Mouse (Mus musculus) CH12.LX (cell line): ENCODE measurements at regions not wholly inside any gene's neighbourhood (a gene's known extent, or its start where the extent isn't known, plus 50 kb on each side); places are given as distances from the start of the nearest gene placed in this dataset.

Experiments
- DNase-seq: peaks from one replicate; pipeline ENCODE4 v3.0.0-alpha.2; 2013; ENCODE audit errors: extremely low read depth
- H3K27ac ChIP-seq: 2 replicates; pipeline ENCODE4 v1.5.1; 2012; ENCODE audit warnings: low read depth, mild to moderate bottlenecking, control low read depth, moderate library complexity; ENCODE audit not compliant: insufficient read depth
- H3K27me3 ChIP-seq: replicated peaks from 2 replicates; pipeline ENCODE3; 2012; ENCODE audit warnings: inconsistent platforms
- H3K36me3 ChIP-seq, 2 experiments: replicated peaks in 1 of 2; 2 replicates each; pipeline versions ENCODE3 to v1.6.1; 2012; ENCODE audit warnings: inconsistent platforms in 1 of 2, low read length in 1 of 2, mild to moderate bottlenecking in 1 of 2, mixed read lengths in 1 of 2, moderate library complexity in 1 of 2; ENCODE audit not compliant: control insufficient read depth in 1 of 2, insufficient read depth in 1 of 2
- H3K4me1 ChIP-seq, 2 experiments: 2 replicates each; pipeline ENCODE4 v1.6.1; 2012; ENCODE audit warnings: inconsistent platforms in 1 of 2, moderate library complexity in 1 of 2; ENCODE audit not compliant: insufficient read depth in 2 of 2, control insufficient read depth in 1 of 2
- H3K4me2 ChIP-seq: 2 replicates; pipeline ENCODE4 v1.6.1; 2012; ENCODE audit warnings: low read depth, mild to moderate bottlenecking, control low read depth; ENCODE audit not compliant: poor library complexity, insufficient read depth, severe bottlenecking
- H3K4me3 ChIP-seq, 3 experiments: fragments of 150-350 bp in 1 of 3; sonication (generic) in 1 of 3; replicated peaks in 1 of 3; 2 replicates each; pipeline versions ENCODE3 to v1.5.1; 2011 to 2012; ENCODE audit warnings: low read depth in 2 of 3, low read length in 2 of 3, mild to moderate bottlenecking in 2 of 3, moderate library complexity in 2 of 3, control low read depth in 1 of 3, improper control_type of control experiment in 1 of 3, inconsistent platforms in 1 of 3, mixed read lengths in 1 of 3; ENCODE audit not compliant: poor library complexity in 1 of 3
- H3K79me2 ChIP-seq: replicated peaks from 2 replicates; pipeline ENCODE4 v1.6.1; 2012; ENCODE audit warnings: mild to moderate bottlenecking, moderate library complexity; ENCODE audit not compliant: control insufficient read depth, poor library complexity, insufficient read depth, severe bottlenecking; ENCODE audit errors: extremely low read depth
- H3K9ac ChIP-seq: 2 replicates; pipeline ENCODE4 v1.6.1; 2012; ENCODE audit warnings: low read depth, mild to moderate bottlenecking, control low read depth, moderate library complexity; ENCODE audit not compliant: insufficient read depth
- H3K9me3 ChIP-seq: replicated peaks from 2 replicates; pipeline ENCODE3; 2012; ENCODE audit warnings: low read length, inconsistent platforms, mixed read lengths
- BHLHE40 ChIP-seq: IDR thresholded peaks from 2 replicates; pipeline ENCODE4 v1.6.1; 2011; ENCODE audit warnings: mild to moderate bottlenecking, low read depth, low read length, improper control_type of control experiment
- CTCF ChIP-seq, 2 experiments: IDR thresholded peaks in 1 of 2; conservative IDR thresholded peaks in 1 of 2; 2 replicates each; pipeline ENCODE4 v1.5.1; 2011 to 2012; ENCODE audit warnings: low read depth in 2 of 2, low read length in 2 of 2, improper control_type of control experiment in 1 of 2, inconsistent platforms in 1 of 2, mild to moderate bottlenecking in 1 of 2, moderate library complexity in 1 of 2
- EP300 ChIP-seq: IDR thresholded peaks from 2 replicates; pipeline ENCODE4 v1.6.1; 2011; ENCODE audit warnings: low read length, improper control_type of control experiment
- HCFC1 ChIP-seq: IDR thresholded peaks from 2 replicates; pipeline ENCODE4 v1.6.1; 2012; ENCODE audit warnings: low read depth, mild to moderate bottlenecking, inconsistent platforms, low read length, improper control_type of control experiment
- IRF4 ChIP-seq: IDR thresholded peaks from 2 replicates; pipeline ENCODE4 v1.6.1; 2014; ENCODE audit warnings: low read depth, mild to moderate bottlenecking, inconsistent platforms, low read length, improper control_type of control experiment
- MAFK ChIP-seq: IDR thresholded peaks from 2 replicates; pipeline ENCODE4 v1.6.1; 2011; ENCODE audit warnings: low read length, improper control_type of control experiment; ENCODE audit not compliant: insufficient replicate concordance
- MXI1 ChIP-seq: IDR thresholded peaks from 2 replicates; pipeline ENCODE4 v1.6.1; 2011; ENCODE audit warnings: mild to moderate bottlenecking, low read depth, low read length, improper control_type of control experiment
- NRF1 ChIP-seq: IDR thresholded peaks from 2 replicates; pipeline ENCODE4 v1.6.1; 2014; ENCODE audit warnings: low read depth, mild to moderate bottlenecking, inconsistent platforms, low read length, improper control_type of control experiment, moderate library complexity
- PAX5 ChIP-seq: IDR thresholded peaks from 2 replicates; pipeline ENCODE4 v1.6.1; 2012; ENCODE audit warnings: low read length, inconsistent platforms, mixed read lengths
- RAD21 ChIP-seq: IDR thresholded peaks from 2 replicates; pipeline ENCODE4 v1.6.1; 2011; ENCODE audit warnings: low read depth, mild to moderate bottlenecking, low read length, improper control_type of control experiment, moderate library complexity
- SIN3A ChIP-seq: IDR thresholded peaks from 2 replicates; pipeline ENCODE4 v1.6.1; 2012; ENCODE audit warnings: low read length, improper control_type of control experiment, inconsistent platforms
- SMC3 ChIP-seq: IDR thresholded peaks from 2 replicates; pipeline ENCODE4 v1.6.1; 2011; ENCODE audit warnings: low read depth, low read length, improper control_type of control experiment
- USF1 ChIP-seq: IDR thresholded peaks from 2 replicates; pipeline ENCODE4 v1.6.1; 2014; ENCODE audit warnings: low read depth, mild to moderate bottlenecking, inconsistent platforms, low read length, improper control_type of control experiment
- ZMIZ1 ChIP-seq: IDR thresholded peaks from 2 replicates; pipeline ENCODE4 v1.6.1; 2012; ENCODE audit warnings: low read depth, mild to moderate bottlenecking, inconsistent platforms, low read length, improper control_type of control experiment
- dilution Hi-C: fragments of 300-500 bp; cut with MboI; formaldehyde crosslinking; loops from 2 replicates; pipeline ENCODE4 v1.14.3; 2020; ENCODE audit warnings: low sequenced_read_pairs; ENCODE audit not compliant: extremely low pct_unique_long_range_greater_than_20kb, extremely low pct_ligation_motif_present
- in situ Hi-C: fragments of 300-500 bp; cut with MboI; formaldehyde crosslinking; loops from 3 replicates; pipeline ENCODE4 v1.14.3; 2019; ENCODE audit warnings: low sequenced_read_pairs, low pct_ligation_motif_present, low pct_unique_long_range_greater_than_20kb, mixed read lengths

DNA sequence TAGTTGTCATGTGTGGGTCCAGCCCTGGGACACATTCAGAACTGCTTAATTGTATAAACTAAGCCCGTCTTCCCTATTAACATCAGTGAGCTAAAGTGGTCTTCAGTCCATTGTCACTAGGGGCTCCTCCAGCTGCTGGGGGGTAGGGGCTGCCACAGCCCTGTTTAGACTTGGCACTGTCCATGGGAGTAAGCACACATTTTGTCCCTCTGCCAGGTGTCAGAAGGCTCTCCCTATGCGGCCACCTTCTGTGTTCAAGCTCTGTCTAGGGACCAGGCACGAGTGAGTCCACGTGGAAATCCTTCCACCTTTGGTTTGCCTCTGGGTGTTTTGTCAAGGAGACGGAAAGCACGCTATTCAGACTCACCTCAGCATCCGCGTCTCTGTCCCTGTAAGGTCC, 54.3 kb upstream of the Gm11733 start:
- H3K27me3 ChIP-seq: no peaks in the 10 kb centered on the region
- H3K9ac ChIP-seq: no peak overlapping the region
- no peak overlapping the region for H3K27ac ChIP-seq
- H3K4me3 ChIP-seq: no peak overlapping the region
- peaks cover 24 to 58% of the 10 kb centered on the region in 2 experiments for H3K4me1 ChIP-seq
- dilution Hi-C loops: no loop called here
- no peaks in the 10 kb centered on the region for H3K79me2 ChIP-seq
- TF ChIP-seq RAD21 (no peak), MXI1 (no peak), PAX5 (no peak), HCFC1 (no peak), MAFK (no peak), USF1 (no peak), BHLHE40 (no peak), ZMIZ1 (no peak), NRF1 (no peak), EP300 (no peak), IRF4 (no peak), SIN3A (no peak)
- peaks cover 0 to 3% of the 10 kb centered on the region in 2 experiments for H3K36me3 ChIP-seq
- in situ Hi-C loops: loop anchor here (5.0 kb wide), 1 partner anchor 47 kb away; no protein-coding TSS in a partner anchor
- H3K4me2 ChIP-seq: no peak overlapping the region
- DNase-seq: no peak
- peaks cover 8% of the 10 kb centered on the region for H3K9me3 ChIP-seq

GRCm38 (mm10) chr11:117434056-117434455, 50.1 kb upstream of the Gm11733 start:
- Histone ChIP-seq H3K4me3 (no peak overlapping the region), H3K27ac (no peak overlapping the region), H3K9ac (no peak overlapping the region), H3K9me3 (peaks cover 8% of the 10 kb centered on the region)
- no peak for TF ChIP-seq MAFK
- peak; percentile 64 to 88 for TF ChIP-seq CTCF (conservative IDR thresholded peaks at IDR 0.05 in 1 of 2, IDR thresholded peaks at IDR 0.05 in 1 of 2; ENCODE audit: low read depth in 2 of 2, low read length in 2 of 2)
- peak; percentile 43 for TF ChIP-seq RAD21
- TF ChIP-seq SMC3: peak; percentile 66
- TF ChIP-seq, all 38 proteins: peak for 3
- no peaks in the 10 kb centered on the region for H3K27me3 ChIP-seq
- peaks cover 11 to 50% of the 10 kb centered on the region in 2 experiments for H3K4me1 ChIP-seq
- peaks cover 0 to 3% of the 10 kb centered on the region in 2 experiments for H3K36me3 ChIP-seq
- in situ Hi-C loops (no loop called here), dilution Hi-C loops (no loop called here)
- DNase-seq: peak; percentile 41
- no peak overlapping the region for H3K4me2 ChIP-seq
- no peaks in the 10 kb centered on the region for H3K79me2 ChIP-seq
